Mouse (Mus musculus) lung, postnatal 0 days (tissue): ENCODE measurements around the gene Trip11.

ENCODE experiments used
- CTCF ChIP-seq: IDR thresholded peaks from 2 replicates; pipeline ENCODE4 v1.5.1; 2016; ENCODE audit warnings: antibody characterized with exemption, mild to moderate bottlenecking
- EP300 ChIP-seq: IDR thresholded peaks from 2 replicates; pipeline ENCODE4 v1.6.1; 2016; ENCODE audit warnings: antibody characterized with exemption, mild to moderate bottlenecking, control low read depth

- TF ChIP-seq EP300 (no peak), CTCF (no peak)
Measured at GRCm38 (mm10) chr12:101905817-101906216, 7.2 kb downstream of the Trip11 start.
